Mouse (Mus musculus): Measurements from ENCODE around the gene Crabp2. TPM values are rescaled to one million over a fixed set of nuclear protein-coding genes. Genes with fewer than 3 reads are reported as not detected.
A peak's percentile ranks its signal among the peaks of the same experiment; 100 is the strongest.

Crabp2 gene
- total and polyA plus RNA-seq, 3 experiments: 0.38 to 1.0 TPM; not detected in 1

GRCm38 (mm10) chr3:87960191-87960585, 11.7 kb downstream of the Crabp2 start:
- TF ChIP-seq USF1 (IDR thresholded peaks at IDR 0.05; ENCODE audit: low read depth, low read length) (no peak), IRF4 (IDR thresholded peaks at IDR 0.05; ENCODE audit: low read depth, low read length) (no peak), KAT2A (IDR thresholded peaks at IDR 0.05; ENCODE audit: insufficient replicate concordance, low read length) (no peak), JUN (IDR thresholded peaks at IDR 0.05; ENCODE audit: insufficient read depth, low read depth, low read length) (no peak), MXI1 (IDR thresholded peaks at IDR 0.05; ENCODE audit: low read depth, low read length) (no peak), NRF1 (IDR thresholded peaks at IDR 0.05; ENCODE audit: low read depth, low read length) (no peak), POLR2A (IDR thresholded peaks at IDR 0.05; ENCODE audit: low read depth, low read length) (no peak), RAD21 (IDR thresholded peaks at IDR 0.05; ENCODE audit: low read depth, low read length) (no peak)
- H3K9me3 ChIP-seq (replicated peaks; ENCODE audit: low read length): peaks cover under 1% of the 10 kb centered on the region
- H3K4me2 ChIP-seq (ENCODE audit: insufficient read depth, low read depth, poor library complexity, severe bottlenecking): 0 out of 2 replicates have a peak overlapping the region, but pooled peaks have one; percentile 29
- H3K9ac ChIP-seq (ENCODE audit: insufficient read depth, low read depth): no peak overlapping the region
- H3K36me3 ChIP-seq (replicated peaks in 1 of 2; ENCODE audit: control insufficient read depth in 1 of 2, insufficient read depth in 1 of 2, low read length in 1 of 2): no peaks in the 10 kb centered on the region
- peaks cover 0 to 4% of the 10 kb centered on the region in 2 experiments; a peak in 2 of 4 replicates for H3K4me1 ChIP-seq (ENCODE audit: control insufficient read depth in 1 of 2, insufficient read depth in 2 of 2)
- in situ Hi-C loops (cut with MboI; ENCODE audit: low pct_ligation_motif_present, low pct_unique_long_range_greater_than_20kb, low sequenced_read_pairs): no loop called here
- dilution Hi-C loops (cut with MboI; ENCODE audit: extremely low pct_ligation_motif_present, extremely low pct_unique_long_range_greater_than_20kb, low sequenced_read_pairs): no loop called here
- no peaks in the 10 kb centered on the region for H3K79me2 ChIP-seq (replicated peaks; ENCODE audit: control insufficient read depth, extremely low read depth, insufficient read depth, poor library complexity, severe bottlenecking)
- no peak overlapping the region for H3K27ac ChIP-seq (ENCODE audit: insufficient read depth, low read depth)
- H3K27me3 ChIP-seq (replicated peaks): peaks cover 63% of the 10 kb centered on the region
- no peak overlapping the region for H3K4me3 ChIP-seq (replicated peaks in 1 of 3; ENCODE audit: low read depth in 2 of 3, low read length in 2 of 3, poor library complexity in 1 of 3)
- no peak for DNase-seq (ENCODE audit: extremely low read depth)

- peak; percentile 48; the same call in 1 of the 2 replicates for TF ChIP-seq IRF4 (IDR thresholded peaks at IDR 0.05; ENCODE audit: low read depth, low read length)
- no peak for TF ChIP-seq MYC (IDR thresholded peaks at IDR 0.05; ENCODE audit: low read depth, low read length)
- TF ChIP-seq SMC3 (IDR thresholded peaks at IDR 0.05; ENCODE audit: low read depth, low read length): peak; percentile 86
- TF ChIP-seq NELFE (IDR thresholded peaks at IDR 0.05; ENCODE audit: low read depth, low read length): peak; percentile 66; the same call in 1 of the 2 replicates
- TF ChIP-seq ZNF384 (IDR thresholded peaks at IDR 0.05; ENCODE audit: low read depth, low read length): no peak
- peak in 1 of 2 experiments; percentile 100; a peak in 3 of 4 replicates for TF ChIP-seq CTCF (conservative IDR thresholded peaks at IDR 0.05 in 1 of 2, IDR thresholded peaks at IDR 0.05 in 1 of 2; ENCODE audit: low read depth in 2 of 2, low read length in 2 of 2)
- TF ChIP-seq RAD21 (IDR thresholded peaks at IDR 0.05; ENCODE audit: low read depth, low read length): peak; percentile 79
- TF ChIP-seq EP300 (IDR thresholded peaks at IDR 0.05; ENCODE audit: low read length): no peak
- no peak for TF ChIP-seq ELF1 (IDR thresholded peaks at IDR 0.05; ENCODE audit: low read depth, low read length)
- TF ChIP-seq ZC3H11A (IDR thresholded peaks at IDR 0.05; ENCODE audit: low read depth, low read length): peak; percentile 9; the same call in 1 of the 2 replicates
- TF ChIP-seq NRF1 (IDR thresholded peaks at IDR 0.05; ENCODE audit: low read depth, low read length): no peak
- no peak overlapping the region for H3K4me3 ChIP-seq (replicated peaks in 1 of 3; ENCODE audit: low read depth in 2 of 3, low read length in 2 of 3, poor library complexity in 1 of 3)
- no peak overlapping the region for H3K9ac ChIP-seq (ENCODE audit: insufficient read depth, low read depth)
- H3K27me3 ChIP-seq (replicated peaks): peaks cover 67% of the 10 kb centered on the region
- dilution Hi-C loops (cut with MboI; ENCODE audit: extremely low pct_ligation_motif_present, extremely low pct_unique_long_range_greater_than_20kb, low sequenced_read_pairs): no loop called here
- H3K4me1 ChIP-seq (ENCODE audit: control insufficient read depth in 1 of 2, insufficient read depth in 2 of 2): peaks cover 0 to 4% of the 10 kb centered on the region in 2 experiments; a peak in 2 of 4 replicates
- no peaks in the 10 kb centered on the region for H3K36me3 ChIP-seq (replicated peaks in 1 of 2; ENCODE audit: control insufficient read depth in 1 of 2, insufficient read depth in 1 of 2, low read length in 1 of 2)
- peak overlapping the region; percentile 29 for H3K4me2 ChIP-seq (ENCODE audit: insufficient read depth, low read depth, poor library complexity, severe bottlenecking)
- H3K79me2 ChIP-seq (replicated peaks; ENCODE audit: control insufficient read depth, extremely low read depth, insufficient read depth, poor library complexity, severe bottlenecking): no peaks in the 10 kb centered on the region
- no peak overlapping the region for H3K27ac ChIP-seq (ENCODE audit: insufficient read depth, low read depth)
- DNase-seq (ENCODE audit: extremely low read depth): peak; percentile 80
- H3K9me3 ChIP-seq (replicated peaks; ENCODE audit: low read length): peaks cover 5% of the 10 kb centered on the region
- in situ Hi-C loops (cut with MboI; ENCODE audit: low pct_ligation_motif_present, low pct_unique_long_range_greater_than_20kb, low sequenced_read_pairs): no loop called here
Observed at GRCm38 (mm10) chr3:87960586-87961191, 12.2 kb downstream of the Crabp2 start.
